Mouse (Mus musculus): ENCODE measurements at regions not wholly inside any gene's neighbourhood (a gene's known extent, or its start where the extent isn't known, plus 50 kb on each side); places are given as distances from the start of the nearest gene placed in this dataset.

DNA sequence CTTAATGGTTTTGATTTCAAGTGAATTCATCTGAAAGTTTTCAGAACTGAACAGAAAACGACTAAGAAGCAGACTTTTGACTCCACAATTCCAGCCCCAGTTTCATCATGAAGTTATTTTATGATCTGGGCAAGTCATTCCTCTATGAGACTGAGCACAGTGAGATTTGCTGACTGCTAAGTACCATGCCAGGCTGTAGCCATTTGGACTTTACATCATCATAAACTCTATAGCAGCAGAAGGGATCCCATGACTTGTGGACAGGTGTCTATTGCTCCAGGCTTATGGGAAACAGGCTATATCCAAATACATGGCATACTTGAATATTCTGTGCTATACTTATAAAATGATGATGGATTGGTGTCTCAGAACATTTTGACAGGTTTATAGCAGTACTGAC lies 55.4 kb upstream of the Fam84a start:
- H3K27ac ChIP-seq (ENCODE audit: insufficient read depth, low read depth, low read length): no peak overlapping the region
- 83% methylated on average over 1 of the region's 1 CpGs for WGBS
- TF ChIP-seq CTCF (IDR thresholded peaks at IDR 0.05; ENCODE audit: insufficient read depth, low read depth, low read length): no peak
- no peak for TF ChIP-seq POLR2A (IDR thresholded peaks at IDR 0.05; ENCODE audit: insufficient read depth, low read depth, low read length)

DNA sequence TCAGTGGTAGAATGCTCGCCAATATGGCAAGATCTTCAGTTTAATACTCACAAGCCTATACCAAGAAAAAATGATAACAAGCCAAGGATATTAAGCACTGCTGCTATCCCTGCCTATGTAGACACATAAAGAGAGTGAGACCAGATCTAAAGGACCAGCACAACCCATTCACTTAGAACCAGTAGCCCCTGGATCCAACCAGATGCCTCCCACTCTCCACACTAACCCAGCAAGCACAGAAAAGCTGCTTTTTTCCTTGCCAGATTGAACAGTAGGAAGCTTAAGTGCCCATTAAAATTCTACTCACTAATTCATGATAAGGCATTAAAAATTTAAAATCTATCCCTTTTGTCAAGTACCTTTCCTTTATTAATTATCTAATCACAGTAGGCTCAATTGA lies 52.6 kb upstream of the Fam84a start:
- WGBS: 82% methylated on average over 1 of the region's 1 CpGs
- TF ChIP-seq POLR2A (IDR thresholded peaks at IDR 0.05; ENCODE audit: insufficient read depth, low read depth, low read length): no peak
- no peak for TF ChIP-seq CTCF (IDR thresholded peaks at IDR 0.05; ENCODE audit: insufficient read depth, low read depth, low read length)
- no peak overlapping the region for H3K4me3 ChIP-seq (ENCODE audit: insufficient read depth, low read depth, low read length)
- H3K27ac ChIP-seq (ENCODE audit: insufficient read depth, low read depth, low read length): no peak overlapping the region
- H3K4me1 ChIP-seq (ENCODE audit: control insufficient read depth, insufficient read depth, low read length): no peaks in the 10 kb centered on the region

More for the DNA sequence above, 55.4 kb upstream of the Fam84a start:
- H3K4me3 ChIP-seq (ENCODE audit: insufficient read depth, low read depth, low read length): no peak overlapping the region
- no peaks in the 10 kb centered on the region for H3K4me1 ChIP-seq (ENCODE audit: control insufficient read depth, insufficient read depth, low read length)

All from olfactory bulb, adult 2 months (tissue).